Mouse (Mus musculus): Measurements from ENCODE around the gene Mrpl4.

DNA sequence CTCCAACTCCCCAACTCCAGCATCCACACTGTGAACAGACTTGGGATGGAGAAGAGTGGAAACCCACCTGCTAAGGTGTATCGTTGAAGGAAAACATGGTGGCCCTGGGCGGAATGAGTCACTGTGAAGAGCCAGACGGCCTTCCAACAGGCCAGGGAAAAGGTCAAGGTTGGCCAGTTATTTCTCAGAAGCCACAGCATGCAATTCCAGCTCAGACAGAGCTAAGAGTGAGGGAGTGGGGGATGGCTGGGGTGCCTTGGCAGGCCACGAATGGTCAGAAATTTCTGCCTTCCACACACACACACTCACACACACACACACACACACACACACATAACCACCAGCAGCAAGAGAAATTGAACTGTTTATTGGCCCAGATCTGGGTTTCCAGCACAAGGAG is 36.9 kb upstream of the Mrpl4 start:
- TF ChIP-seq CTCF (IDR thresholded peaks at IDR 0.05; ENCODE audit: low read depth) (no peak), EP300 (IDR thresholded peaks at IDR 0.05; ENCODE audit: low read depth) (no peak)
